Mouse (Mus musculus) retina, adult 2 months (tissue): Measurements from ENCODE around the gene Htr6.

Source experiments
- DNase-seq: peaks from one replicate; pipeline ENCODE4 v3.0.0-alpha.2; 2012; ENCODE audit warnings: low read depth, low spot score

Htr6 gene

GRCm38 (mm10) chr4:139048518-139048917 lies 26.9 kb downstream of the Htr6 start:
- no peak for DNase-seq

- DNase-seq: no peak
These were observed 29.0 kb downstream of the Htr6 start for GRCm38 (mm10) chr4:139046354-139046753.

GRCm38 (mm10) chr4:139044566-139044965 lies 30.8 kb downstream of the Htr6 start:
- no peak for DNase-seq

- no peak for DNase-seq
These were observed 31.8 kb downstream of the Htr6 start for GRCm38 (mm10) chr4:139043600-139043999.

- DNase-seq: no peak
These were observed 32.8 kb downstream of the Htr6 start for GRCm38 (mm10) chr4:139042611-139043010.

GRCm38 (mm10) chr4:139040084-139040839 lies 35.1 kb downstream of the Htr6 start:
- DNase-seq: no peak

- no peak for DNase-seq
These were observed 37.4 kb downstream of the Htr6 start for GRCm38 (mm10) chr4:139037795-139038607.

GRCm38 (mm10) chr4:139035799-139036198 lies 39.6 kb downstream of the Htr6 start:
- no peak for DNase-seq

GRCm38 (mm10) chr4:139034942-139035341 lies 40.4 kb downstream of the Htr6 start:
- DNase-seq: no peak

GRCm38 (mm10) chr4:139034540-139034939 lies 40.8 kb downstream of the Htr6 start:
- no peak for DNase-seq

- no peak for DNase-seq
These were observed 41.4 kb downstream of the Htr6 start for GRCm38 (mm10) chr4:139034010-139034367.

- DNase-seq: no peak
These were observed 41.9 kb downstream of the Htr6 start for GRCm38 (mm10) chr4:139033263-139034009.

GRCm38 (mm10) chr4:139032521-139032920 lies 42.8 kb downstream of the Htr6 start:
- no peak for DNase-seq

GRCm38 (mm10) chr4:139030675-139031074 lies 44.7 kb downstream of the Htr6 start:
- DNase-seq: no peak

- no peak for DNase-seq
These were observed 51.0 kb downstream of the Htr6 start for GRCm38 (mm10) chr4:139024379-139024778.

GRCm38 (mm10) chr4:139020385-139020784 lies 55.0 kb downstream of the Htr6 start:
- DNase-seq: no peak

GRCm38 (mm10) chr4:139019413-139019812 lies 56.0 kb downstream of the Htr6 start:
- DNase-seq: no peak

GRCm38 (mm10) chr4:139018976-139019375 lies 56.4 kb downstream of the Htr6 start:
- DNase-seq: no peak

GRCm38 (mm10) chr4:139018388-139018787 lies 57.0 kb downstream of the Htr6 start:
- no peak for DNase-seq

- no peak for DNase-seq
These were observed 60.6 kb downstream of the Htr6 start for GRCm38 (mm10) chr4:139014793-139015192.

- no peak for DNase-seq
These were observed 62.1 kb downstream of the Htr6 start for GRCm38 (mm10) chr4:139013281-139013680.

- no peak for DNase-seq
These were observed 64.1 kb downstream of the Htr6 start for GRCm38 (mm10) chr4:139011201-139011702.
